Mouse (Mus musculus) heart, embryonic 15.5 days (tissue): ENCODE results near the gene Rps6ka1. TPM values are rescaled to one million over a fixed set of nuclear protein-coding genes. Genes with fewer than 3 reads are reported as not detected.

Experiments
- ATAC-seq: fragments of 200-750 bp; cut with Nextera tagmentation; replicated peaks from 2 replicates; pipeline ENCODE4 v1.8.0; 2017; ENCODE audit warnings: low read depth, moderate TSS enrichment; ENCODE audit not compliant: insufficient number of reproducible peaks, insufficient read depth, low FRiP score
- H3K27ac ChIP-seq: fragments of 300-500 bp; sonication (generic); 2 replicates; pipeline ENCODE4 v1.5.1; 2015; ENCODE audit warnings: mild to moderate bottlenecking, inconsistent platforms
- H3K27me3 ChIP-seq: fragments of 300-500 bp; sonication (generic); 2 replicates; pipeline ENCODE4 v1.6.1; 2015; ENCODE audit warnings: inconsistent platforms
- H3K36me3 ChIP-seq: fragments of 300-500 bp; sonication (generic); 2 replicates; pipeline ENCODE4 v1.6.1; 2015; ENCODE audit warnings: mild to moderate bottlenecking, inconsistent platforms
- H3K4me1 ChIP-seq: fragments of 300-500 bp; sonication (generic); replicated peaks from 2 replicates; pipeline ENCODE4 v1.6.1; 2015; ENCODE audit warnings: inconsistent platforms
- H3K4me2 ChIP-seq: fragments of 300-500 bp; sonication (generic); 2 replicates; pipeline ENCODE4 v1.6.1; 2015; ENCODE audit warnings: inconsistent platforms, mild to moderate bottlenecking, moderate library complexity
- H3K4me3 ChIP-seq: fragments of 300-500 bp; sonication (generic); 2 replicates; pipeline ENCODE4 v1.5.1; 2015; ENCODE audit warnings: mild to moderate bottlenecking, inconsistent platforms
- H3K9ac ChIP-seq: fragments of 300-500 bp; sonication (generic); 2 replicates; pipeline ENCODE4 v1.6.1; 2015; ENCODE audit warnings: mild to moderate bottlenecking, inconsistent platforms
- H3K9me3 ChIP-seq: fragments of 300-500 bp; sonication (generic); replicated peaks from 2 replicates; pipeline ENCODE4 v1.6.1; 2016; ENCODE audit warnings: inconsistent platforms
- WGBS: fragments of 180-500 bp; shearing (Covaris S2); methylation state at CpG from one replicate; pipeline ENCODE4 v1.1.7; 2015; ENCODE audit warnings: mixed read lengths; 5-methylcytosine and 5-hydroxymethylcytosine counted together
- polyA plus RNA-seq: library from polyadenylated mRNA; unstranded; fragments of >200 nt; fragmentation: Nextera tagmentation; extraction: Ambion mirVana; gene quantifications from 2 replicates; pipeline ENCODE4 v1.2.1, GENCODE M21; 2015

The Rps6ka1 gene
- polyA plus RNA-seq, 1 experiment from 2014 or later: 12.6 TPM

- Histone ChIP-seq H3K4me2 (no peak overlapping the region), H3K27me3 (no peaks in the 10 kb centered on the region), H3K4me3 (no peak overlapping the region), H3K27ac (peak overlapping the region; percentile 41; the same call in 1 of the 2 replicates), H3K36me3 (no peaks in the 10 kb centered on the region), H3K4me1 (peaks cover 14% of the 10 kb centered on the region), H3K9ac (no peak overlapping the region), H3K9me3 (no peaks in the 10 kb centered on the region)
- ATAC-seq: no peak; the same call in 1 of the 2 replicates
- 47% methylated on average over 15 of the region's 15 CpGs for WGBS
Measured at GRCm38 (mm10) chr4:133832945-133833874, 54.4 kb downstream of the Rps6ka1 start.

DNA sequence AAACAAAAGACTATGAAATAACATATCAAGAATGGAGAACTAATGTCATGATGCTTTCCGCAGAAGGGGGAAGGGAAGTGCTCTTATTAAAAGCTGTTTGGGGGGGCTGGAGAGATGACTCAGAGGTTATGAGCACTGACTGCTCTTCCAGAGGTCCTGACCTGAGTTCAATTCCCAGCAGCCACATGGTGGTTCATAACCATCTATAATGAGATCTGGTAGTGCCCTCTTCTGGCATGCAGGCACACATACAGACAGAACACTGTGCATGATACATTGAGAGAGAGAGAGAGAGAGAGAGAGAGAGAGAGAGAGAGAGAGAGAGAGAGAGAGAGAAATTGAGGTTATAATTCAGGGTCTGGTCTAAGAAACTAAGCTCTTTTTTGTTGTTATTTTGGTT lies 57.1 kb downstream of the Rps6ka1 start:
- 95% methylated on average over 1 of the region's 1 CpGs for WGBS
- Histone ChIP-seq H3K27ac (no peak overlapping the region), H3K4me1 (peaks cover 21% of the 10 kb centered on the region), H3K36me3 (no peaks in the 10 kb centered on the region), H3K4me2 (no peak overlapping the region), H3K9ac (no peak overlapping the region), H3K27me3 (no peaks in the 10 kb centered on the region), H3K9me3 (no peaks in the 10 kb centered on the region), H3K4me3 (no peak overlapping the region)
- no peak for ATAC-seq

GRCm38 (mm10) chr4:133829281-133830070 lies 58.1 kb downstream of the Rps6ka1 start:
- Histone ChIP-seq H3K4me1 (peaks cover 21% of the 10 kb centered on the region), H3K36me3 (no peaks in the 10 kb centered on the region), H3K27ac (no peak overlapping the region), H3K4me2 (peak overlapping the region; percentile 31; the same call in 1 of the 2 replicates), H3K4me3 (no peak overlapping the region), H3K9ac (no peak overlapping the region), H3K27me3 (no peaks in the 10 kb centered on the region), H3K9me3 (no peaks in the 10 kb centered on the region)
- ATAC-seq: no peak
- WGBS: 8% methylated on average over 10 of the region's 10 CpGs

GRCm38 (mm10) chr4:133827887-133828794 lies 59.5 kb downstream of the Rps6ka1 start:
- no peaks in the 10 kb centered on the region for H3K27me3 ChIP-seq
- H3K9ac ChIP-seq: no peak overlapping the region
- peaks cover 21% of the 10 kb centered on the region for H3K4me1 ChIP-seq
- no peaks in the 10 kb centered on the region for H3K9me3 ChIP-seq
- H3K27ac ChIP-seq: no peak overlapping the region
- WGBS: 20% methylated on average over 25 of the region's 25 CpGs
- H3K4me2 ChIP-seq: peak overlapping the region; percentile 50
- no peaks in the 10 kb centered on the region for H3K36me3 ChIP-seq
- peak overlapping the region; percentile 16; the same call in 1 of the 2 replicates for H3K4me3 ChIP-seq
- no peak for ATAC-seq

- no peak overlapping the region for H3K27ac ChIP-seq
- no peaks in the 10 kb centered on the region for H3K36me3 ChIP-seq
- no peaks in the 10 kb centered on the region for H3K9me3 ChIP-seq
- H3K4me2 ChIP-seq: no peak overlapping the region
- ATAC-seq: no peak
- WGBS: 70% methylated on average over 6 of the region's 6 CpGs
- H3K4me1 ChIP-seq: peaks cover 21% of the 10 kb centered on the region
- H3K4me3 ChIP-seq: no peak overlapping the region
- no peak overlapping the region for H3K9ac ChIP-seq
- H3K27me3 ChIP-seq: no peaks in the 10 kb centered on the region
Measured at GRCm38 (mm10) chr4:133827354-133827753, 60.2 kb downstream of the Rps6ka1 start.

DNA sequence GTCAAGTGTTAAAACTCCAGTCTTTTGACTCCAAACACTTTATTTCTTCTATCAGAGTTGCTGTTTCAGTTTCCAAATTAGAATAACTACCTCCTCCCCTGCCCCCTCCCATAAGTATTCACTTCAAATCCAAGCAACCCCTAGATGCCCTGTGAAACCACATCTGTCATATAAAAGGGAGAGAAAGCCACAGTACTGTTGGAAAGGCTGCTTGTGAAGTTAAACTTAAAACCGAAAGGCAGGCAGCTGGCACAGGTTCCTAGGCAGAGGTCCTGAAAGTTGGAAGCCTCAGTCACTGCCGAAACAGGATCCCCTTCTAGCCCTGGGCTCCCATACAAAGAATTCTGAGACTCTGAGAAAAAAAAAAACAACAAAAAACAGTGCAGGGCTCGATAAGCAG lies 61.9 kb downstream of the Rps6ka1 start:
- WGBS: 48% methylated on average over 3 of the region's 3 CpGs

GRCm38 (mm10) chr4:133820806-133821560 lies 66.6 kb downstream of the Rps6ka1 start:
- no peaks in the 10 kb centered on the region for H3K27me3 ChIP-seq
- ATAC-seq: no peak
- H3K4me3 ChIP-seq: no peak overlapping the region
- no peak overlapping the region for H3K9ac ChIP-seq
- H3K4me1 ChIP-seq: peaks cover 14% of the 10 kb centered on the region
- H3K36me3 ChIP-seq: no peaks in the 10 kb centered on the region
- H3K27ac ChIP-seq: no peak overlapping the region
- WGBS: 53% methylated on average over 9 of the region's 9 CpGs
- peak overlapping the region; percentile 19; the same call in 1 of the 2 replicates for H3K4me2 ChIP-seq
- no peaks in the 10 kb centered on the region for H3K9me3 ChIP-seq

More for the DNA sequence above, 61.9 kb downstream of the Rps6ka1 start:
- H3K4me2 ChIP-seq: no peak overlapping the region
- H3K27me3 ChIP-seq: no peaks in the 10 kb centered on the region
- no peaks in the 10 kb centered on the region for H3K9me3 ChIP-seq
- H3K9ac ChIP-seq: no peak overlapping the region
- H3K4me1 ChIP-seq: peaks cover 23% of the 10 kb centered on the region
- no peak overlapping the region for H3K4me3 ChIP-seq
- no peaks in the 10 kb centered on the region for H3K36me3 ChIP-seq
- H3K27ac ChIP-seq: no peak overlapping the region
- ATAC-seq: no peak

DNA sequence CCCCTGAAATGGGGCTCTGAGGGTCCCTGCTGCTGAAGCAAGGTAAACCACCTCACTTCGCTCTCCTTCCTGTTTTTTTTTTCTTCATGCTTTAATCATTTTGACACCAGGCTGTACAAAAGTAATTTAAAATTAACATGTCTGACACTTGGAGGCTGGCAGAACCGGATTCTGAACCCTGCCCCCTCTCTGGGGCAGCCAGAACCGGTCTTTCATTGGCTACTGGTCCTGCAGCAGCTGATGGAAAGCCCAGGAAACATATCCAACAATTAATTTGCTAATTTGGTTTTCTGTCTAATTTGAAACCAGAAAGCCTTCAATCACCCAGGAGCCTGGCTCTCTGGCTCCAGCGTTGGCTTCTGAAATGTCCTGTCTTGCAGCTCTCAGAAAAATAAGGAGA lies 67.4 kb downstream of the Rps6ka1 start:
- Histone ChIP-seq H3K9me3 (no peaks in the 10 kb centered on the region), H3K36me3 (no peaks in the 10 kb centered on the region), H3K4me2 (no peak overlapping the region), H3K9ac (no peak overlapping the region), H3K4me3 (no peak overlapping the region), H3K27ac (no peak overlapping the region), H3K4me1 (peaks cover 22% of the 10 kb centered on the region), H3K27me3 (no peaks in the 10 kb centered on the region)
- ATAC-seq: no peak
- 44% methylated on average over 4 of the region's 4 CpGs for WGBS

DNA sequence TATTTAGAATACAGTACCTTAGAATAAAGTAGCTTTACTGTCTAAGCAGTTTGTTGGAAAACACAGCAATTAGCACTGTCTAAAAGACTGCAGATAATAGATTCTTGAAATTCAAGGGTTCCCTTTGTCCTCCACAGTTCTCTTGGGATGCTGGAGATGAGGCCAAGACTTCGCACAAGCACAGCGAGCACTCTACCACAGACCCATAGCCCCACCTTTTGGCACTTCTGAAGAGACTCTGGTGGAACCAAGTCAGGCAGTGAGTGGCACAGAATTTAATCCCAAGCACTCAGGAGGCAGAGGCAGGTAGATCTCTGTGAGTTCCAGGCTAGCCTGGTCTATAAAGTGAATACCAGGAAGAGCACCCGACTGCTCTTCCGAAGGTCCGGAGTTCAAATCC lies 70.2 kb downstream of the Rps6ka1 start:
- no peaks in the 10 kb centered on the region for H3K27me3 ChIP-seq
- ATAC-seq: no peak
- H3K4me2 ChIP-seq: no peak overlapping the region
- H3K4me3 ChIP-seq: no peak overlapping the region
- 92% methylated on average over 5 of the region's 5 CpGs for WGBS
- no peaks in the 10 kb centered on the region for H3K9me3 ChIP-seq
- no peak overlapping the region for H3K27ac ChIP-seq
- H3K36me3 ChIP-seq: no peaks in the 10 kb centered on the region
- H3K9ac ChIP-seq: no peak overlapping the region
- H3K4me1 ChIP-seq: peaks cover 28% of the 10 kb centered on the region

GRCm38 (mm10) chr4:133816504-133816875 lies 71.1 kb downstream of the Rps6ka1 start:
- Histone ChIP-seq H3K27ac (peak overlapping the region; percentile 100), H3K4me1 (peaks cover 28% of the 10 kb centered on the region), H3K4me2 (peak overlapping the region; percentile 56), H3K9ac (peak overlapping the region; percentile 35; the same call in 1 of the 2 replicates), H3K36me3 (no peaks in the 10 kb centered on the region), H3K9me3 (no peaks in the 10 kb centered on the region), H3K4me3 (peak overlapping the region; percentile 32), H3K27me3 (no peaks in the 10 kb centered on the region)
- no peak for ATAC-seq
- WGBS: 14% methylated on average over 7 of the region's 7 CpGs
